24 mouse cellular contexts compared by ENCODE assay signal in genomic region chr6:112242216-112242615, GRCm38 (mm10). TPM values are rescaled to one million over a fixed set of nuclear protein-coding genes. Genes with fewer than 3 reads are reported as not detected.
A peak's percentile ranks its signal among the peaks of the same experiment; 100 is the strongest.
DNase-seq lines count a peak whose midpoint lies in the region; ATAC-seq and TF ChIP-seq lines count a peak whose summit lies in the region.
"Had no signal": no experiment of that assay in that cellular context is flagged by ENCODE, and none has a peak within 500 bp of the region (broad histone marks: within the 10 kb centered on the region; RNA-seq: fewer than 3 reads in every experiment).

No protein-coding gene starts in this region.

- H3ac ChIP-seq in myocyte (ENCODE audit: control insufficient read depth, insufficient read length): no peak overlapping the region

- no peak for ATAC-seq in lung, postnatal 0 days
- ATAC-seq: forebrain, postnatal 0 days; inflammation-experienced regulatory T-cells, adult 6 months; Patski had no signal

- no peak for TF ChIP-seq POLR2A in myocyte (IDR thresholded peaks at IDR 0.05; ENCODE audit: insufficient read length, low read depth)
- no peak for TF ChIP-seq POLR2A in heart, adult 2 months (IDR thresholded peaks at IDR 0.05; ENCODE audit: insufficient read depth, low read depth, low read length)

- H3K79me2 ChIP-seq in myocyte (ENCODE audit: control insufficient read depth, insufficient read depth): no peaks in the 10 kb centered on the region
- no peaks in the 10 kb centered on the region for H3K79me2 ChIP-seq in heart, adult 2 months (replicated peaks; ENCODE audit: control insufficient read depth, insufficient read depth, low read length)

- peaks cover 8% of the 10 kb centered on the region; the same call in 1 of the 2 replicates for H3K4me1 ChIP-seq in lung, postnatal 0 days (ENCODE audit: insufficient read depth, low read depth, low read length)
- H3K4me1 ChIP-seq in heart, adult 2 months (ENCODE audit: control insufficient read depth, insufficient read depth, low read length): peaks cover 3% of the 10 kb centered on the region; the same call in 1 of the 2 replicates
- H3K4me1 ChIP-seq: forebrain, embryonic 10.5 days; hindbrain, embryonic 13.5 days; limb, embryonic 12.5 days; liver, embryonic 13.5 days; megakaryocyte, embryonic 14.5 days had no signal

- H3K27ac ChIP-seq in lung, postnatal 0 days (ENCODE audit: low read length): no peak overlapping the region
- no peak overlapping the region for H3K27ac ChIP-seq in heart, adult 2 months
- H3K27ac ChIP-seq: embryonic facial prominence, embryonic 15.5 days; forebrain, embryonic 10.5 days; hindbrain, embryonic 13.5 days; left cerebral cortex, adult 2 months; limb, embryonic 12.5 days; liver, embryonic 13.5 days; lung, embryonic 15.5 days had no signal

- no peak overlapping the region for H3K4me2 ChIP-seq in lung, postnatal 0 days (replicated peaks; ENCODE audit: low read depth, low read length)
- no peak overlapping the region for H3K4me2 ChIP-seq in myocyte (ENCODE audit: low read depth)
- H3K4me2 ChIP-seq: embryonic facial prominence, embryonic 15.5 days; heart, embryonic 11.5 days; hindbrain, embryonic 13.5 days; limb, embryonic 12.5 days; liver, embryonic 13.5 days; lung, embryonic 15.5 days had no signal

- WGBS in lung, postnatal 0 days: 71% methylated on average over 2 of the region's 2 CpGs
- WGBS in heart, adult 2 months: 75% methylated on average over 2 of the region's 2 CpGs

- intact Hi-C loops in heart, postnatal 36 days (cut with DNase I): no loop called here
- intact Hi-C loops in heart, adult 2 months (cut with DNase I): no loop called here

- TF ChIP-seq CTCF in lung, postnatal 0 days (IDR thresholded peaks at IDR 0.05): no peak
- no peak for TF ChIP-seq CTCF in heart, adult 2 months (IDR thresholded peaks at IDR 0.05)

- H3K9me3 ChIP-seq in lung, postnatal 0 days (ENCODE audit: low read length): no peaks in the 10 kb centered on the region
- H3K9me3 ChIP-seq: embryonic facial prominence, embryonic 15.5 days; forebrain, embryonic 10.5 days; hindbrain, embryonic 13.5 days; limb, embryonic 12.5 days; lung, embryonic 15.5 days had no signal

- H3K9ac ChIP-seq in lung, postnatal 0 days (replicated peaks; ENCODE audit: low read depth): no peak overlapping the region
- no peak overlapping the region for H3K9ac ChIP-seq in heart, adult 2 months (ENCODE audit: low read depth, low read length)
- H3K9ac ChIP-seq: embryonic facial prominence, embryonic 15.5 days; forebrain, postnatal 0 days; hindbrain, embryonic 13.5 days; limb, embryonic 12.5 days; liver, embryonic 13.5 days; lung, embryonic 15.5 days had no signal

- no peak overlapping the region for H3K4me3 ChIP-seq in lung, postnatal 0 days (ENCODE audit: low read depth, low read length)
- no peak overlapping the region for H3K4me3 ChIP-seq in myocyte
- H3K4me3 ChIP-seq in heart, adult 2 months: no peak overlapping the region
- H3K4me3 ChIP-seq: embryonic facial prominence, embryonic 15.5 days; forebrain, embryonic 10.5 days; hindbrain, embryonic 13.5 days; left cerebral cortex, adult 2 months; limb, embryonic 12.5 days; liver, embryonic 13.5 days; lung, embryonic 15.5 days; megakaryocyte, embryonic 14.5 days had no signal

- no peak for TF ChIP-seq EP300 in lung, postnatal 0 days (IDR thresholded peaks at IDR 0.05)
- no peak for TF ChIP-seq EP300 in heart, adult 2 months (IDR thresholded peaks at IDR 0.05; ENCODE audit: insufficient read depth, low read depth, low read length)

- H3K36me3 ChIP-seq in lung, postnatal 0 days (ENCODE audit: insufficient read depth, low read length): no peaks in the 10 kb centered on the region
- H3K36me3 ChIP-seq in myocyte (ENCODE audit: control insufficient read depth, insufficient read depth): no peaks in the 10 kb centered on the region
- H3K36me3 ChIP-seq in heart, adult 2 months (ENCODE audit: control insufficient read depth, insufficient read depth, low read length): no peaks in the 10 kb centered on the region
- H3K36me3 ChIP-seq: embryonic facial prominence, embryonic 15.5 days; forebrain, embryonic 10.5 days; hindbrain, embryonic 13.5 days; limb, embryonic 12.5 days; liver, embryonic 13.5 days; lung, embryonic 15.5 days had no signal

- DNase-seq in heart, adult 11 months: peak; percentile 90
- DNase-seq in heart, postnatal 36 days: no peak
- peak; percentile 55 for DNase-seq in lung, postnatal 10 days
- DNase-seq in lung, postnatal 0 days (ENCODE audit: low spot score): no peak
- DNase-seq in fibroblast of lung, adult 2 months (ENCODE audit: low read depth): peak; percentile 81
- no peak for DNase-seq in heart, adult 2 months
- DNase-seq: forebrain, postnatal 0 days; heart, postnatal 10 days; kidney, adult 9 months; liver, embryonic 13.5 days; midbrain, embryonic 14.5 days; spleen, adult 18-20 months; thymus, postnatal 4 days had no signal

- no peaks in the 10 kb centered on the region for H3K27me3 ChIP-seq in lung, postnatal 0 days (replicated peaks; ENCODE audit: insufficient read depth, low read length)
- H3K27me3 ChIP-seq in myocyte (ENCODE audit: control insufficient read depth, insufficient read depth, insufficient read length): no peaks in the 10 kb centered on the region
- no peaks in the 10 kb centered on the region for H3K27me3 ChIP-seq in heart, adult 2 months (ENCODE audit: control insufficient read depth, insufficient read depth, low read length)
- H3K27me3 ChIP-seq: embryonic facial prominence, embryonic 15.5 days; hindbrain, embryonic 13.5 days; limb, embryonic 12.5 days; liver, embryonic 13.5 days; lung, embryonic 15.5 days; megakaryocyte, embryonic 14.5 days; Patski had no signal

TF ChIP-seq in myocyte, 11 proteins besides CTCF, POLR2A, EP300 and RAD21:
- no peak for TF ChIP-seq TCF3 (IDR thresholded peaks at IDR 0.05; ENCODE audit: insufficient read length, low read depth)
- TF ChIP-seq CEBPB (IDR thresholded peaks at IDR 0.05; ENCODE audit: insufficient read depth, poor library complexity, severe bottlenecking): no peak
- peak; percentile 8 for TF ChIP-seq USF1 (IDR thresholded peaks at IDR 0.05; ENCODE audit: low read depth)
- no peak for TF ChIP-seq TCF12 (IDR thresholded peaks at IDR 0.05; ENCODE audit: insufficient read depth, poor library complexity, severe bottlenecking)
- TF ChIP-seq MAX (IDR thresholded peaks at IDR 0.05; ENCODE audit: low read depth): no peak
TF ChIP-seq in myocyte: peak in this region for 1.

RNA-seq across cellular contexts. Expression of gene Lmcd1, which starts 31.3 kb away (rescaled TPM):
- total RNA-seq in heart, postnatal 36 days (2021): 10 to 100 TPM; 39.9 to 42.3 TPM
- 64.9 and 69.3 TPM in 2 replicates for polyA plus RNA-seq in lung, postnatal 0 days (2015; fragmentation: Nextera tagmentation; extraction: Ambion mirVana)
- polyA plus RNA-seq in myocyte (2012; fragmentation: generic; extraction: Trizol): 4.9 TPM
- total RNA-seq in heart, adult 2 months (2021): 10 to 100 TPM; 37.5 to 46.7 TPM
- 21.2 and 29.2 TPM in 2 replicates for polyA plus RNA-seq in heart, adult 2 months (2012; rRNA removed)
- polyA plus RNA-seq: inflammation-experienced regulatory T-cells, adult 6 months had no signal

Comparison
In these comparisons a context has a peak if more than half of its experiments do, and no peak if none do; other contexts are left out.
1. DNase-seq: peak in heart, adult 11 months (single experiment), lung, postnatal 10 days (single experiment) and fibroblast of lung, adult 2 months (single experiment); none in heart, postnatal 36 days (0 of 2), lung, postnatal 0 days (single experiment) and heart, adult 2 months (0 of 2).